Mouse (Mus musculus) urinary bladder, postnatal 10 days (tissue): ENCODE results near the gene Ak5.

Source experiments
- DNase-seq: peaks from one replicate; pipeline ENCODE4 v3.0.0; 2022; ENCODE audit warnings: low spot score

The Ak5 gene

GRCm38 (mm10) chr3:152516569-152516968 is 151.6 kb downstream of the Ak5 start:
- DNase-seq, result no peak

- DNase-seq, result no peak
Measured at GRCm38 (mm10) chr3:152515959-152516358, 152.2 kb downstream of the Ak5 start.

DNA sequence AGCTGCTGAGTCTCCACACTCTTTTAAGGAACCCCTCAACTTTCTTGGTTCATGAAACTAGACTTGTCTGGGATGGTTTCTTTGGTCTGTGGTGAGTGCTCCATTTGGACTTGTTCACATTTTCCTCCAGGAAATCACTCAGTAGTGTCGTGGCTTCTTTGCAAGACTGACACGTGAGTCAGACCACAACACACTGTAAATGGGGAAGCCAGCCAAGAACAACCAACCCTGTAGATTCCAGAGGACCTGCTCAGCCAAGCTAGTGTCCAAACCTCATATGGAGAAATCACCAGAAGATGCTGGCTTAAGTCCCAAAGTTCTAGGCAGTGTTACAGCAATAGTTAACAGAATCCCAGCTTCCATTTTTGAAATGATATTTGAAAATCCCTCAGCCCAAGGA is 155.6 kb downstream of the Ak5 start:
- no peak for DNase-seq

DNA sequence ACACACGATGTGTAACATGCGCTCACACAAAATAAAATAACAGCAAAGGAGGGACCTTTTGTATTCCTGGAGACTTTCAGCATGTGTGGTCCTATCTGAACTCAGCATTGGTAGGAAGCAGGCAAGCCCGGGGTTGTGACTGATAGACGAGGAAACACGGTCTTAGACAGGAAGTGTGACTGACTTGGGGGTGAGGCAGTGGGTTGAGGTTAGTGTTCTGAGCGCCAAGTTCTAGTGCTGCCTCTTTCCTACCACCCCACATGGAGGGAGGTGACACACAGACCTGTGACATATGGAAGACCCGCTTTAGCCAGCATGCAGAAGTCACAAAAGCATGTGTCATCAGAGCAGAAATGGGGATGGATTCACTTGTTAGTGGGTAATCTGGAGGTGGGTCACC is 158.9 kb downstream of the Ak5 start:
- no peak for DNase-seq

- no peak for DNase-seq
Measured at GRCm38 (mm10) chr3:152508419-152508993, 159.7 kb downstream of the Ak5 start.

DNA sequence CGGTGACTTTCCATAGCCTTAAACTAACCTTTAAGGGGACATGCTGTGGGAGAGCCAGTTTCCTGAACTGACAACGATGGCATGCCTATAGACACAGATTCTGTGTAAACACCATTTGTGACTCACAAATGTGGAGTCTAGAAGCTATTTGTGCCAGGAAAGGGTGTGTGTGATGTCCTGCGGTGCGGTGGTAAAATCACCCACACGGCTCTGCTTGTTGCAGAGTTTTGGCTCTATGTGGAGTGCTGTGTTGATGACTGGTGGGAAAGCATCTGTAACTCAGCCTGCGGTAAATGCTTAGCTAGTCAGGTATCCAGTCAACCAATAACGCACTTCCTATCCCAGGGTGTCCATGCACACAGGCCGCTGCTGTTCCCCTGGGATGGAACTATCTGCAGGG is 160.3 kb downstream of the Ak5 start:
- no peak for DNase-seq

- no peak for DNase-seq
Measured at GRCm38 (mm10) chr3:152498968-152499696, 169.0 kb downstream of the Ak5 start.

DNA sequence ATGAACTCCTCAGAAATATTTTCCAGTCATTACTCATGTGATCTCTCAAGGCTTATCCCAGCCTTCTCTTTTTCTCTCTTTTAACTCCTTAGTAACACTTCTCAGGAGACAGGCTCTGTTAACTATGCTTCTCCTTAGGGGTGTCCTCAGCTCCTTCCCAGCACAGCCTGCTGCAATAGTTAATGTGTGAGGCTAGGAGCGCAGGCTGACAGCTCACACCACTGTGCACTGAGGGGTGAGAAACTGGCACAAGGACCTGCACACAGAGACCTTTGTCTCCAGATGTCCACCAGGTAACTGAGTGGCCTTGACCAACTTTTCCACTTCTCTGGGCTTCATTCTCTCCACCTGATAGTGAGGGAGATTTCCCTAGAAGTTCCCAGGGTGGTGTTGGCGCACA is 170.3 kb downstream of the Ak5 start:
- no peak for DNase-seq

DNA sequence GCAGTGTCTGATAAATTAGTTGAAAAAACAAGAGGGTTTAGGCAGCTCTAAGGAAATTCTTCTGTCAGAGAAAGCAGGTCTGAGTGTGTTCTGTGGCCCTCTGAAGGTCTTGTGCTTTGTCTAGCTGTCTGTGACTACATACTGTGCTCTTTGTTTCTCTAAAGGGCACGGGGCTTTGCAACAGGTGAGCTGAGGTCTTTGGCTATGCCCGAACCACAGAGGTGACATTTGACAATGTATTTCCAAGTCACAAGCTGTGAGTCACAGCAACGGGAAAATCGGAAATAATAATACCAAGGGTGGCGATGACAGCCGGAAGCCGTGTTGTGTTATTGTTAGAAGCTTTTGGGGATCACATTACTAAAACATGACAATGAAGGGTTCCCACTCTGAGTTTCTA is 171.1 kb downstream of the Ak5 start:
- no peak for DNase-seq

DNA sequence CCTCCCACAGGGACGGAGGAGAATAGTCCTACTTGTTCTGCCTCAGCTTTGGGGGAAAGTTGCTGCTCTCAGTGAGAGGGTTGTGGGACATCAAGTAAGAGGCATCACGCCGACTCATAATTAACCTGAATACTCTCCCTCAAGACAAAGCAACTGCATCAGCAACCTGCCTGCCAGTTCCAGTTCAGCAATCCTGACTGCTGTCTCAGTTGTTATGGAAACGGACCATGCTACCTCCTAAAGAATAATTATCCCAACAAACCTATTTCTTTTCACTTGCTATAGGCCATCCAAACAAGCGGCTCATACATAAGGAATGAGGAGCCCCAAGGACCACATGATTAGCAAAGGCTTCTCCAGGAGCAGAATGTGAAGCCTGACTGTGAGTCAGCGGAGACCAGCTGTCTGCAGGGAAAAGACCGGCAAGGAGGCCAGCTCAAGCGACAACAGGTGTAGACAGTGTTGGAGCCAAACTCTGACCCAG is 172.7 kb downstream of the Ak5 start:
- DNase-seq, result no peak

- DNase-seq, result no peak
Measured at GRCm38 (mm10) chr3:152494667-152495360, 173.3 kb downstream of the Ak5 start.

DNA sequence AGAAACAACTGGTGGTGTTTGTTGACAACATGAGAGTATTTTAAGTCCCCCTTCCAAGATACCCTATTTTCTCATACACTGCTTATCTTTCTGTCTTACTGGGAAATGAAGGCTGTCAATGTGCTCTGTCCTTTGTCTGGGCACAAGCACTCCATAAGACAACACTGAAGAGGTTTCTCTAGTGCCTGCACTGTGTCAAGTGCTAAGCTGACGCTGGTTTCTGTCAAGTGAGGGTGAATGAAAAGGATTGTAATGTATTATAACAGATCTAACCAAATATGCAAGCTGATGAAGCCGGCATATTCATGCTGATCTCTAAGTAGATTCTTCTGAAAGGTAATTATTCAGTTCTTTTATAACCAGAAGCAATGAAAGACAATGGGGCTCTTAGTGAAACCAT is 174.3 kb downstream of the Ak5 start:
- no peak for DNase-seq

GRCm38 (mm10) chr3:152492241-152492640 is 175.9 kb downstream of the Ak5 start:
- DNase-seq, result no peak

DNA sequence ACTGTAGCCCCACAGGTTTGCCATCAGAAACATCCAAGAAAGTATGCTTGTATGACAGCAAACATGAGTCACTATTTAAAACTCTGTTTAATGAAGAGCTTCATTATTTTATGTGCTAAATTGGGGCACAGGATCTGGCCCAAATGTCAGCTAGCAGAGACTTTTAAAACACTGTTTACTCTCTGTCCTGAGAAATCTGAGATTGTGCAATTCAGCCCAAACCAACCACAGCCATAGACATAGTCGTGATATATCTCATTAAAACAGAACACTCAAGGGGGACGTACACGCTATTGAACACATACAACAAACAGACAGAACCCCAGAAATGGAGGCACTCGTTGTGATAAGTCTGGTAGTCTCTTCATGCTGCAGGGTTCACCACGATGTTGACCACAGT is 177.7 kb downstream of the Ak5 start:
- no peak for DNase-seq

DNA sequence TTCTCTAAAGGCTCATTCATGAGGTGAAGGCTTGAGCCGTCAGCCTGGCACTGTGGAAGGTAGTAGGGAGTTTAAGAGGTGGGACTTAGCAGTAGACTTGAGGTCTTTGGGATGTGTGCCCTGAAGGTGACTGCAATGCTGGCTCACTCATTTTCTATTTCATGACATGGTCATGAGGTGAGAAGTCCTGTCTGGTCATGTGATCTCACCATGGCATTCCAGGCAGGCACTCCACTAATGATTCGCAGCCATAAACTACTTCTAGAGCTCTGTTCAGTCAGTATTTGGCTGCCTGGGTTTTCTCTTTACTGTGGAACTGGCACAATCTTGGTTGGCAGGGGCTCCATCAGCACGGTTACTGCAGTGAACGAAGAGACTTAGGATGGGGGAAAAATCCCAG is 179.2 kb downstream of the Ak5 start:
- no peak for DNase-seq

- DNase-seq, result no peak
Measured at GRCm38 (mm10) chr3:152484206-152484605, 184.0 kb downstream of the Ak5 start.

GRCm38 (mm10) chr3:152483800-152484199 is 184.4 kb downstream of the Ak5 start:
- no peak for DNase-seq

GRCm38 (mm10) chr3:152482182-152482581 is 186.0 kb downstream of the Ak5 start:
- no peak for DNase-seq

- no peak for DNase-seq
Measured at GRCm38 (mm10) chr3:152480336-152480735, 187.8 kb downstream of the Ak5 start.

GRCm38 (mm10) chr3:152478599-152479435 is 189.3 kb downstream of the Ak5 start:
- no peak for DNase-seq

DNA sequence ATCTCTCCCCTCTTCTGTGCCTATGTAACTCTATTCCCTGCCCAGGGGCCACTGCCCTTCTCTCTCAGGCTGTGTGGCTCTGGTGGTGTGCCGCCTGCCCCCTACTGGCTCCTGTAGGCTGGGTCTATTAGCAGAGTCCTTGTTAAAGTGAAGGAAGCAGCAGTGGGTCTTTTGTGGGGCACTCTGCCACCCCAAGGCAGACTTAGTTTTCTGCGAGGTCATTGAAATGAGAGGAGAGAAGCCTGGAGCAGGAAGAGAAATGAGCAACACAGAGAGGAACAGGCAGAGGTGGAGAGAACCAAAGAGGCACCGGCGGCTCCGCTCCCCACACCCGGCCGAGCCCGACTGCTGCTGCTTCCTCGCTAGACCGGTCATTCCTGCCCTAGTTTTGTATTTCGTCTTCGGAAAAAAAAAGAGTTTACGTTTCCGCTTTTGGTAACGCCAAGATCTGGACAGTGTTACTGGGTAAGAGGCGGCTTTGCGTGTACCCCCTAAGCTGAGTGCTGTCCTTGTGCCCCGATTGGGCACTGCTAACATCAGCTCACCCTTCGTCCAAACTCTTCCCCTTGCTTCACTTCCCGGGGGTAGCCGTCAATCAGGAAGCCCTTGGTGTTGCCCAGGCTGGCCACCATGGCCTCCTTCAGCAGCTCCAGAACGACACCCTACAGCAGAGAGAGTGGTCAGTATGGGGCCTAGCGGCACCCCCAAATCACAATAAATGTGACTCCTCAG is 190.2 kb downstream of the Ak5 start:
- no peak for DNase-seq

DNA sequence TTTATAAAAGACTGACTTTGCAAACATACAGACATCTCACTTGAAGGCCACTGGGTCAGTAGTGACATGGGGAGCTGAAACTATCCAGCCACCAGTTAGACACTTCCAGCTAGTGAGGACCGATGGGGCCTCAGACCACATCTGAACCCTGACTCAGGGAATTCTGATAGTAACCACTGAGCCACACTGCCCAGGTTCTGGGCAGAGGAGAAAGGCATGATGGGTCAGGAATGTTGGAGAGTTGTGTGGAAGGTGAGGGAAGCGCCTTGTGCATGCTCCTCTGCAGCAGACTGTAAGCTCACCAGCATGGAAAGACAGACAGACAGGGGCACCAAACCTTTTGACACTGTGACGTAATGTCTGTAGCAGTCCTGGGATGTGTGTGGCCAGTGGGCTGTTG is 192.3 kb downstream of the Ak5 start:
- DNase-seq, result no peak
